Mouse (Mus musculus): Measurements from ENCODE around the gene Prol1. TPM values are rescaled to one million over a fixed set of nuclear protein-coding genes. Genes with fewer than 3 reads are reported as not detected.
"Not testable (repeated sequence)": the region's sequence is repeated elsewhere in the genome, so short reads cannot be mapped to it uniquely, and the experiment has no call there.

The Prol1 gene
- total RNA-seq (2017) = not detected in 2 replicates

DNA sequence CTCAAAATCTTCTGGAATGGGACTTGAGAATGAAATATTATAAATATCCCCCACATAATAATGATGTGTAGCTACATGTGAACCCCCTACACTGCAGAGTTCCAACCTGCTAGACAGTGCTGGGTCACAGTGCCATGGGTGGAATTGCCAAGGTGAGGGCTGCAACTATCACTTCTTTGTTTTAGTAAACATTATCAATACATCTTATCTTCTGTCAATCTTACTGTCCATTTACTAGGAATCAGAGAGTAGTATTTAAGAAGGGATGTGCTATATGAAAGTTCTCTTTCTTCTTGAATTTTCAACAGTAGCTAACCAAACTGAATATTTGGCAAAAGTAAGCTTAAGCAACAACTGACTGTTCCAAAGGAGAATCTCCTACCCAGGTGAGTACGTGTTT, at the start of gene Prol1:
Gene Prol1, plus strand, starts transcription at position 301 of the 400 bp plus-strand sequence.
- ATAC-seq (replicated peaks in 1 of 2; ENCODE audit: insufficient read depth in 1 of 2, low FRiP score in 2 of 2, low TSS enrichment in 1 of 2, low read depth in 1 of 2, poor library complexity in 2 of 2, severe bottlenecking in 2 of 2) = no peak

DNA sequence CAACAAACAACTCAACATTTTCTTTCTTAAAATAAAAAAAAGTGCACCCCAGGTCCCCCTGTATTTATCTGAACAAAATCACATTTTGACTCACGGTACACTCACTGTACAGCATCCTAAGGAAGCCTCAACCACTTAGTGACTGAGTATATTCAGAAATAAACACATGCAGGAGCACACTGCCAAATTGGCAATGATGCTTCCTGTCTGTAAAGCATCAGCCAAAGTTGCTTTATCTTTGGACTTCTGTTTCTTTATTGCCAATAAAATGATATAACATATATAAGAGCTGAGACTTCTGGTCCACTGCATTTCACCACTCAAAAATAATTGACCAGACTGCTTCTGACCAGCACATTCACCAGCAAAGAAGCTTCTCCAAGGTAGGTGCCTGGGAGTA, 48.5 kb upstream of the Prol1 start, which contains the start of gene Gm7714:
Gene Gm7714, plus strand, starts transcription at position 301 of the 400 bp plus-strand sequence.
- no peak for ATAC-seq (replicated peaks in 1 of 2; ENCODE audit: insufficient read depth in 1 of 2, low FRiP score in 2 of 2, low TSS enrichment in 1 of 2, low read depth in 1 of 2, poor library complexity in 2 of 2, severe bottlenecking in 2 of 2)

DNA sequence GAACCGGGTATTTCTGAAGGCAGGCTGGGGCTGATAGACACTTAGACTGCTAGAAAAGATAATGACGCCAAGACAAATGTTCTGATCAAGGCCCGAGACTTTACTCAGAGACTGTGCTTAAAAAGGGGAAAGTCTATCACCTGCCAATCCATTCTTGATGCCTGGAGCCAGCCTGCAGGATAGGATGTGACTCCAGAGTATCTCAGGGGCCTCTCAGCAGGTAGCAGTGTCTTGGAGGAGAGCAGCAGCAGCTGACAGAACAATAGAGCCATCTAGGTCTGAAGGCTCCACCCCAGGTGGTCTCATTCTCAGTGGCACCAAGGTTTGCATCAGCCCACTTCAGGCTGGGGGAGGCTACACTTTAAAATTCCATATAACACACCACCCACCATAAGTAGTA, 5.8 kb upstream of the Prol1 start:
- ATAC-seq (replicated peaks in 1 of 2; ENCODE audit: insufficient read depth in 1 of 2, low FRiP score in 2 of 2, low TSS enrichment in 1 of 2, low read depth in 1 of 2, poor library complexity in 2 of 2, severe bottlenecking in 2 of 2) = not testable (repeated sequence)

DNA sequence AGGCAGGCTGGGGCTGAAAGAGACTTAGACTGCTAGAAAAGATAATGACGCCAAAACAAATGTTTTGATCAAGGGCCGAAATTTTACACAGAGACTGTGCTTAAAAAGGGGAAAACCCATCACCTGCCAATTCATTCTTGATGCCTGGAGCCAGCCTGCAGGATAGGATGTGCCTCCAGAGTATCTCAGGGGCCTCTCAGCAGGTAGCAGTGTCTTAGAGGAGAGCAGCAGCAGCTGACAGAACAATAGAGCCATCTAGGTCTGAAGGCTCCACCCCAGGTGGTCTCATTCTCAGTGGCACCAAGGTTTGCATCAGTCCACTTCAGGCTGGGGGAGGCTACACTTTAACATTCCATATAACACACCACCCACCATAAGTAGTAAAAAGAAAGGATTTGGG, 31.4 kb downstream of the Prol1 start:
- ATAC-seq (replicated peaks in 1 of 2; ENCODE audit: insufficient read depth in 1 of 2, low FRiP score in 2 of 2, low TSS enrichment in 1 of 2, low read depth in 1 of 2, poor library complexity in 2 of 2, severe bottlenecking in 2 of 2) = not testable (repeated sequence)

DNA sequence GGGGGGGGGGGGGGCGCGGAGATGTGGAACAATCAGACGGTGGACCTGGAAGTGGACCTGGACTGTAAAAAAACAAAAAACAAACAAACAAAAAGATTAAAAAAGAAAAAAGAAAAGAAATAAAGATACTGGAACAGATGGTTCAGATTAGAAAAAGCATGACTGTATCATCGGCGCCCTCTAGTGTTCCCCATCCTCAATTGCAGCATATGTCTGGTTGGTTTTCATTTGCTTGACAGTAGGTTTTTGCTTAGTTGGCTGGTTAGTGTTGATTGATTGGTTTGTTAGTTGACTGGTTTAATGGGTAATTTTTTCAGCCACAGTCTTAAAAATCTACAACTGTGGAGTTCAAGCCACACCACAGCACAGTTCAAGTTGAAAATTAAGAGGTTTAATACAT, 47.7 kb downstream of the Prol1 start:
- peak; percentile 62 to 89; a peak in 3 of 4 replicates for ATAC-seq (replicated peaks in 1 of 2; ENCODE audit: insufficient read depth in 1 of 2, low FRiP score in 2 of 2, low TSS enrichment in 1 of 2, low read depth in 1 of 2, poor library complexity in 2 of 2, severe bottlenecking in 2 of 2)

DNA sequence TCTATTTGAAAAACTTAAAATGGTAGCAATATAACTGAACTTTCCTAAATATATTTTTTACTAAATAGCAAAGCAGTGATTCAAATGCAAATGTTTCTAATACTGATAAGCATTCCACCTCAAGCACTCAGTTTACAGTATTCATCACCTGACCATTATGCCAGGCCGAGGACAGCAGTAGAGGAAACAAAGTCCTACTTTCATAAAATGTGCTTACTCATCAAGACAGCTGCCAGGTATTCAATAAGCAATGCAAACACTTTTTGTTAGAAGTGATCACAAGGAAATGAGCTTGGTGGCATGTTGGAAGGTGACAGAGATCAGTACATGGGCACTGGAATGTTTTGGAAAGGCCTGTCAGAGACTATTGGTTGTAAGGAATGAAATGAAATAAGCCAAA, 49.8 kb downstream of the Prol1 start:
- ATAC-seq (replicated peaks in 1 of 2; ENCODE audit: insufficient read depth in 1 of 2, low FRiP score in 2 of 2, low TSS enrichment in 1 of 2, low read depth in 1 of 2, poor library complexity in 2 of 2, severe bottlenecking in 2 of 2) = no peak

DNA sequence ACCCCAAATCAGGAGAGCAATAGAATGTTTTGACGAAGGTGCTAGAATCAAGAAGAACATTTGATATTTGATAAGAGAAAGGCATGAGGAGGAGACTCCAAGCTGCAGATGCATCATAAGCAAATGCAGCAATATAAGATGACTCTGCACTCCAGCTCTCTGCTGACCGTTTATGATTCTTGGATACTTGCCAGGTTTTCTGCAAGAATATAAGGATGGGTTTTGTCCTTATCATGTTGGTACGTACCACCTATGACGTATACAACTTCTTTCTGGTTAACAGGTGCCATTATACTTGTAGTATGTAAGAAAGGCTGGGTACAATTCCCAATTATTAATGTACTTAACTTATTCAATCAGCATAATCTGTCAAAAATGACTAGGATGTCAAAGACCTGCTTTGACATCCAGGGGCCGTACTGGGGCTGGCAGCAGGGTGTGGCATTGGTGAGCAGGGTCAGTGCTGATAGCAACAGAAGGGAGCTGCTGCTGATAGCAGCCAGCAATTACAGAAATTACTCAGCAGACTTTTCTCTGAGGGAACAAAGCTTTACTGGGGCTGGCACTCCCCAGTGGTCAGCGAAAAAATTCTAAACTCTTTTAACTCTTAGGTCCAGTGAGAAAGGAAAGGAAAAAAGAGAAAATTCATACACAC, 53.6 kb downstream of the Prol1 start:
- no peak for ATAC-seq (replicated peaks in 1 of 2; ENCODE audit: insufficient read depth in 1 of 2, low FRiP score in 2 of 2, low TSS enrichment in 1 of 2, low read depth in 1 of 2, poor library complexity in 2 of 2, severe bottlenecking in 2 of 2)

DNA sequence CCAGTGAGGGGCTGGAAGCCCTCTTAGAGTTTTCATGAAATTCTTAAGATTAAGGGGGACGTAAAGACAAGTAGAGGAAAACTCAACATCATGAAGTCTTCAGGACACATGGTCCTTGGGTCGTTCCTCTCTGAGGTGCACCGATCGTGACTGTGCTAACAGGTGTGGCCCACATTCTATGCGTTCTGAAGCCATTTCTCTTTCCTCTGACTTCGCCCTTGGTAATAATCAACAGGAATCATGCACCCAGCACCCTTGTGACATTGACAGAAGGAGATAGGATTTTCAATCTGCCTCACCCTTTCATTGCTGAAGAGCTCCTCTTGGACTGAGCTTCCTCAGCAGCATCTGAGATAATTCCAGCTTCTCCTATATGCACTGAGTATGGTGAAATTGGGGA, 55.5 kb downstream of the Prol1 start:
- no peak for ATAC-seq (replicated peaks in 1 of 2; ENCODE audit: insufficient read depth in 1 of 2, low FRiP score in 2 of 2, low TSS enrichment in 1 of 2, low read depth in 1 of 2, poor library complexity in 2 of 2, severe bottlenecking in 2 of 2)

DNA sequence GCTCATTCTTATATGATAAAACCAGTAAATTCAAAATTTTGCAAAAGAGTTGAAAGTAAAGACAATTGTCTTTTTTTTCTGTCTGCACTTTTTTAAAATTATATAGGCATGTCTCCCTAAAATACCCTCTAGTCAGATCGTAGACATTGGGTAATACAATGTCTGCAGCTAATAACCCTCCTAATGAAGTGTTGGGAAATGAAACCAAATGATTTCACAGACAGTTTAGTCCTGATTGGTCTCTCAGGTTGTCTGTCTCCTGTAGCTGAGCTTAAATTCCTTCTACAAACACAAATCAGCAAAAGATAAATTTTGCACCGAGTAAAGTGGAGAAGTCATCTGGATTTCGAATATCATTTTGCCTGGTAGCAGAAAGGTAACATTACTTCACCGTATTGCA, 58.7 kb downstream of the Prol1 start, which contains the start of gene Amtn:
Gene Amtn, plus strand, starts transcription at position 301 of the 400 bp plus-strand sequence.
- ATAC-seq (replicated peaks in 1 of 2; ENCODE audit: insufficient read depth in 1 of 2, low FRiP score in 2 of 2, low TSS enrichment in 1 of 2, low read depth in 1 of 2, poor library complexity in 2 of 2, severe bottlenecking in 2 of 2) = no peak

Other genes with a start within 250 kb of the Prol1 start
- not detected in 2 replicates for gene Smr2, start 230.8 kb upstream of the Prol1 start, total RNA-seq (2017)
- not detected in 2 replicates for gene Gm11116, start 205.8 kb upstream of the Prol1 start, total RNA-seq (2017)
- gene Gm11115, start 163.2 kb upstream of the Prol1 start, total RNA-seq (2017) = not detected in 2 replicates
- gene Gm7714, start 48.4 kb upstream of the Prol1 start, total RNA-seq (2017) = not detected in 2 replicates
- not detected in 2 replicates for gene Amtn, start 58.8 kb downstream of the Prol1 start, total RNA-seq (2017)
- gene Ambn, start 138.7 kb downstream of the Prol1 start, total RNA-seq (2017) = not detected in 2 replicates
- gene Enam, start 170.7 kb downstream of the Prol1 start, total RNA-seq (2017) = not detected in 2 replicates
- 33.5 and 57.6 TPM in 2 replicates for gene Jchain, start 210.6 kb downstream of the Prol1 start, total RNA-seq (2017)
- gene Utp3, start 237.2 kb downstream of the Prol1 start, total RNA-seq (2017) = 61.8 and 80.9 TPM in 2 replicates
- 18.1 and 19.5 TPM in 2 replicates for gene Rufy3, start 247.7 kb downstream of the Prol1 start, total RNA-seq (2017)